Mouse (Mus musculus): Measurements from ENCODE around the gene Pskh1. TPM values are rescaled to one million over a fixed set of nuclear protein-coding genes. Genes with fewer than 3 reads are reported as not detected.

Gene Pskh1
- total RNA-seq, 2 experiments from 2014 or later: 7.7 to 8.9 TPM

GRCm38 (mm10) chr8:105890870-105891269, 9.4 kb upstream of the Pskh1 start:
- peak; percentile 42 to 51 for DNase-seq (ENCODE audit: extremely low spot score in 1 of 2, low spot score in 1 of 2)

- DNase-seq (ENCODE audit: extremely low spot score in 1 of 2, low spot score in 1 of 2): peak in 1 of 2 experiments; percentile 35
Measured at GRCm38 (mm10) chr8:105892432-105892831, 7.8 kb upstream of the Pskh1 start.

GRCm38 (mm10) chr8:105893339-105893738, 6.9 kb upstream of the Pskh1 start, which contains the start of gene Nrn1l:
Nrn1l (plus strand) TSS chr8:105893567.
- DNase-seq (ENCODE audit: extremely low spot score in 1 of 2, low spot score in 1 of 2): peak; percentile 58 to 59

GRCm38 (mm10) chr8:105897801-105898480, 2.3 kb upstream of the Pskh1 start:
- DNase-seq (ENCODE audit: extremely low spot score in 1 of 2, low spot score in 1 of 2): no peak

GRCm38 (mm10) chr8:105900941-105901616, 838 bp downstream of the Pskh1 start:
- DNase-seq (ENCODE audit: extremely low spot score in 1 of 2, low spot score in 1 of 2): no peak

GRCm38 (mm10) chr8:105919390-105919789, 19.1 kb downstream of the Pskh1 start:
- no peak for DNase-seq (ENCODE audit: extremely low spot score in 1 of 2, low spot score in 1 of 2)

GRCm38 (mm10) chr8:105925123-105925522, 24.9 kb downstream of the Pskh1 start:
- DNase-seq (ENCODE audit: extremely low spot score in 1 of 2, low spot score in 1 of 2): no peak

- DNase-seq (ENCODE audit: extremely low spot score in 1 of 2, low spot score in 1 of 2): peak; percentile 89 to 97
Measured at GRCm38 (mm10) chr8:105930602-105931001, 30.4 kb downstream of the Pskh1 start.

GRCm38 (mm10) chr8:105931271-105931670, 31.0 kb downstream of the Pskh1 start:
- no peak for DNase-seq (ENCODE audit: extremely low spot score in 1 of 2, low spot score in 1 of 2)

GRCm38 (mm10) chr8:105932525-105932924, 32.3 kb downstream of the Pskh1 start:
- DNase-seq (ENCODE audit: extremely low spot score in 1 of 2, low spot score in 1 of 2): no peak

- DNase-seq (ENCODE audit: extremely low spot score in 1 of 2, low spot score in 1 of 2): no peak
Measured at GRCm38 (mm10) chr8:105933762-105934161, 33.5 kb downstream of the Pskh1 start, which contains the start of gene Ctrl. Ctrl (minus strand) TSS chr8:105933862.

- DNase-seq (ENCODE audit: extremely low spot score in 1 of 2, low spot score in 1 of 2): no peak
Measured at GRCm38 (mm10) chr8:105935105-105935504, 34.9 kb downstream of the Pskh1 start.

GRCm38 (mm10) chr8:105935863-105936603, 35.8 kb downstream of the Pskh1 start:
- DNase-seq (ENCODE audit: extremely low spot score in 1 of 2, low spot score in 1 of 2): no peak

- DNase-seq (ENCODE audit: extremely low spot score in 1 of 2, low spot score in 1 of 2): peak; percentile 67 to 73
Measured at GRCm38 (mm10) chr8:105936866-105937475, 36.7 kb downstream of the Pskh1 start.

GRCm38 (mm10) chr8:105937496-105938305, 37.5 kb downstream of the Pskh1 start:
- peak; percentile 37 to 52 for DNase-seq (ENCODE audit: extremely low spot score in 1 of 2, low spot score in 1 of 2)

- no peak for DNase-seq (ENCODE audit: extremely low spot score in 1 of 2, low spot score in 1 of 2)
Measured at GRCm38 (mm10) chr8:105938306-105938669, 38.0 kb downstream of the Pskh1 start, which contains the start of gene Psmb10. Psmb10 (minus strand) TSS chr8:105938444.

GRCm38 (mm10) chr8:105942026-105942425, 41.8 kb downstream of the Pskh1 start:
- no peak for DNase-seq (ENCODE audit: extremely low spot score in 1 of 2, low spot score in 1 of 2)

GRCm38 (mm10) chr8:105942542-105942941, 42.3 kb downstream of the Pskh1 start:
- DNase-seq (ENCODE audit: extremely low spot score in 1 of 2, low spot score in 1 of 2): no peak

- peak in 1 of 2 experiments; percentile 20 for DNase-seq (ENCODE audit: extremely low spot score in 1 of 2, low spot score in 1 of 2)
Measured at GRCm38 (mm10) chr8:105943321-105943739, 43.1 kb downstream of the Pskh1 start, which contains the start of gene Lcat. Lcat (minus strand) TSS chr8:105943382.

GRCm38 (mm10) chr8:105949350-105949749, 49.1 kb downstream of the Pskh1 start:
- peak in 1 of 2 experiments; percentile 63 for DNase-seq (ENCODE audit: extremely low spot score in 1 of 2, low spot score in 1 of 2)

Data from layer of hippocampus, postnatal 25 days (tissue).